Mouse (Mus musculus) MEL (cell line): Measurements from ENCODE around the gene Rin2.
"Not testable (repeated sequence)": the region's sequence is repeated elsewhere in the genome, so short reads cannot be mapped to it uniquely, and the experiment has no call there.

Experiments
- CHD1 ChIP-seq: IDR thresholded peaks from 2 replicates; pipeline ENCODE4 v1.6.1; 2012; ENCODE audit warnings: low read depth, mild to moderate bottlenecking, inconsistent platforms, low read length, improper control_type of control experiment
- CTCF ChIP-seq, 3 experiments: IDR thresholded peaks in 2 of 3; conservative IDR thresholded peaks in 1 of 3; 2 replicates each; pipeline ENCODE4 v1.5.1; 2011 to 2012; ENCODE audit warnings: low read length in 3 of 3, low read depth in 2 of 3, mild to moderate bottlenecking in 2 of 3, improper control_type of control experiment in 1 of 3, inconsistent platforms in 1 of 3, mixed read lengths in 1 of 3, moderate library complexity in 1 of 3; ENCODE audit not compliant: control insufficient read depth in 1 of 3, insufficient read depth in 1 of 3, poor library complexity in 1 of 3, severe bottlenecking in 1 of 3
- E2F4 ChIP-seq: IDR thresholded peaks from 2 replicates; pipeline ENCODE4 v1.6.1; 2011; ENCODE audit warnings: low read depth, low read length, improper control_type of control experiment, borderline replicate concordance
- MAX ChIP-seq: IDR thresholded peaks from 2 replicates; pipeline ENCODE4 v1.6.1; 2011; ENCODE audit warnings: low read length, improper control_type of control experiment
- MXI1 ChIP-seq: IDR thresholded peaks from 2 replicates; pipeline ENCODE4 v1.6.1; 2011; ENCODE audit warnings: mild to moderate bottlenecking, low read depth, low read length, improper control_type of control experiment
- POLR2A ChIP-seq, 2 experiments: IDR thresholded peaks; 2 replicates each; pipeline ENCODE4 v1.6.1; 2011 to 2012; ENCODE audit warnings: low read length in 2 of 2, mild to moderate bottlenecking in 2 of 2, control low read depth in 1 of 2, improper control_type of control experiment in 1 of 2, low read depth in 1 of 2, moderate library complexity in 1 of 2; ENCODE audit not compliant: control insufficient read depth in 1 of 2, insufficient read depth in 1 of 2, poor library complexity in 1 of 2
- ZMIZ1 ChIP-seq: IDR thresholded peaks from 2 replicates; pipeline ENCODE4 v1.6.1; 2012; ENCODE audit warnings: low read depth, mild to moderate bottlenecking, inconsistent platforms, low read length, improper control_type of control experiment, moderate library complexity

- TF ChIP-seq E2F4; ZMIZ1; CTCF (IDR thresholded peaks at IDR 0.05 in 2 of 3, conservative IDR thresholded peaks at IDR 0.05 in 1 of 3; ENCODE audit: control insufficient read depth in 1 of 3, insufficient read depth in 1 of 3, low read depth in 2 of 3, low read length in 3 of 3, poor library complexity in 1 of 3, severe bottlenecking in 1 of 3); CHD1; MXI1; POLR2A (IDR thresholded peaks at IDR 0.05; ENCODE audit: control insufficient read depth in 1 of 2, insufficient read depth in 1 of 2, low read depth in 1 of 2, low read length in 2 of 2, poor library complexity in 1 of 2); MAX: not testable (repeated sequence)
These were observed 225.3 kb downstream of the Rin2 start for GRCm38 (mm10) chr2:145900318-145900717.
